Mouse (Mus musculus): ENCODE data around the gene Flvcr1.

DNA sequence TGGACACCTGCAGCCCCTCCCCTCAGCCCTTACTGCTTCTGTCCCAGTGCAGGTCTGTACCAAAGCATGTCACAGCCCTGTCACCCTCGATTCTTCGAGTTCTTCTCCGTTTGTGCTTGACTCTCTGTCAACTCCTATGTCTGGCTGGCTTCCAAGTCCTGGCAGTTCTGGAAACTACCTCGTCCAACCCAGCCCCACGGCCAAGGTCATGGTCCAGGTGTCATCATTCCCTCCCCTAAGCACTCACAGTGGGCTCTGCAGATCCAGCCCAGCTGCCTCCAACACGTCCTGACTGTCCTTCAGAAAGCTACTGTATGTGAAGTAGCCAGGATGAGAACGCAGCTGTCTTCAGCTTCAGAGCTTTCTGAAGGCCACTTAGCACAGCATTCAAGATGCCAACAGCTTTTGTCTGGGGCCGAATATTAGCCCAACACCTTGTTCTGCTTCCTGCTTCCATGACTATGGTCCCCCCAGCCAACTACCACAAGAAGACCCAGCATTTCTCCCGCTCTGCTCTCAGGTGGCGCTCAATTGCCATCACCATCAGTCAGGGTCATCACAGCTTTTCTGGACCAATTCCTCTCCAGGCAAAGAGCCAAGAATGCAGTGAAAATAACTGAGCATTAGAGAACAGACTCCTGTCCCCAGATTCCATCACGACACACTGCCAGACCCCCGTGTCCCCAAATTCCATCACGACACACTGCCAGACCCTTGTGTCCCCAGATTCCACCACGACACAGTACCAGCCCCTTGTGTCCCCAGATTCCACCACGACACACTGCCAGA, 60.8 kb downstream of the Flvcr1 start:
- TF ChIP-seq CTCF (IDR thresholded peaks at IDR 0.05), result no peak
- no peak for TF ChIP-seq EP300 (IDR thresholded peaks at IDR 0.05; ENCODE audit: insufficient read depth, low read depth, low read length)
